Mouse (Mus musculus): ENCODE measurements around the gene Rab40b. TPM values are rescaled to one million over a fixed set of nuclear protein-coding genes. Genes with fewer than 3 reads are reported as not detected.
A peak's percentile ranks its signal among the peaks of the same experiment; 100 is the strongest.

The Rab40b gene
- polyA plus RNA-seq, 1 experiment from 2014 or later: 5.9 TPM

DNA sequence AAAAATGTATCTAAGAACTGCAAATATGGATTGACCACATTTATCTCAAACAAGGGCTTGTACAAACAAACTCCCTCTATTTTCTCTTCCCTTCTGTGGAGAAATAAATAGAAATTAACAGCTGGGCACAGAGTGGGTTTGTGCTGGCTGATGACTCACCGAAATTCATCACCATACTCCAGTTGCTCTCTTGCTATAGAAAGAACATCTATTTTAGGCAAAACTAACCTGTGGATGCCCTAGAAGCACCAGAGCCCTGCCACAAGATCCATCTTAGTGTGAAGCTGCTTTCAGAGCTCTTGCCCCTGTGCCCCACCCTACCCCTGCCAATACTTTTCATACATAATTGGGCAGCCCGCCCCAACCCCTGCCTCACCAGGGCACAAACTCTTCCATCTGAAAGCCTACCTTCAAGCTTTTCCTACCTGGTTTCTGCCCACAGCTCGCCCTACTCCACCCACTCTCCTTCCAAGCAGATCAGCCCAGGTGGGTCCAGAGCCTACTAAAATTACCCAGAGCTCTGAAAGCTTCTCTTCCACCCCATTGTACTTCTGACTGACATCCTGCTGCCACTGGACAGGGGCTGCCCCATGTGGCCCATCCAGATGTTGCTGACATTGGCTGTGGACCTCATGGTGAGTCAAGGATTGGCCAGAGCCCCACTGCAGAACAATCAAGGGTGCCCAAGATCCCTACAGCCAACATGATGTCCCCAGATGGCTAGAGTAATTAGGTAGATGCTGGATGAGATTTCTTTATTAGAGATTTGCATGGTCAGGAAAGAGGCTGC lies 19.5 kb upstream of the Rab40b start:
- ATAC-seq: no peak
- WGBS: 73% methylated on average over 3 of the region's 3 CpGs
- H3K4me1 ChIP-seq (replicated peaks): no peaks in the 10 kb centered on the region

DNA sequence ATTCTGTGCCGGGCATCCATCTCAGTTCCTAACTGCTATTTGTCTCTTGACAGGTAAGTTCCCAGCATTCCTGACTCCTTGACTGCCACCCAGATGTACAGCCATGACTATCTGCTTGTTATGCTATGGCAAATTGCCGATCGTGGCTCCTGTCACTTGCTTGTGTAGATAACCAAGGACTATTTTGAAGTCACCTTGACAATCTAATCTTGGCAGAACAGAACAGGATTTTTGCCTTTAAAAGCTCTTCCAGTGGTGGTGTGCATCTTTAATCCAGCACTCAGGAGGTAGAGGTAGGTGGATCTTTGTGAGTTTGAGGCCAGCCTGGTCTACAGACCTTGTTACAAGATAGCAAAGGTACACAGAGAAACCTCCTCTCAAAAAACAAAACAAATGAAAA lies 4.4 kb upstream of the Rab40b start:
- Histone ChIP-seq H3K4me2 (replicated peaks) (no peak overlapping the region), H3K36me3 (no peaks in the 10 kb centered on the region), H3K27me3 (0 out of 2 replicates have a peak, but pooled peaks cover 4% of the 10 kb centered on the region), H3K9ac (replicated peaks) (no peak overlapping the region), H3K4me1 (replicated peaks) (peaks cover 10% of the 10 kb centered on the region), H3K4me3 (replicated peaks) (no peak overlapping the region), H3K9me3 (no peaks in the 10 kb centered on the region), H3K27ac (no peak overlapping the region)
- ATAC-seq: no peak
- WGBS: 92% methylated on average over 3 of the region's 3 CpGs

More for the DNA sequence above, 19.5 kb upstream of the Rab40b start:
- H3K27me3 ChIP-seq: no peaks in the 10 kb centered on the region
- H3K36me3 ChIP-seq: no peaks in the 10 kb centered on the region
- no peak overlapping the region for H3K4me2 ChIP-seq (replicated peaks)
- no peak overlapping the region for H3K27ac ChIP-seq
- H3K9ac ChIP-seq (replicated peaks): no peak overlapping the region
- no peaks in the 10 kb centered on the region for H3K9me3 ChIP-seq
- no peak overlapping the region for H3K4me3 ChIP-seq (replicated peaks)

DNA sequence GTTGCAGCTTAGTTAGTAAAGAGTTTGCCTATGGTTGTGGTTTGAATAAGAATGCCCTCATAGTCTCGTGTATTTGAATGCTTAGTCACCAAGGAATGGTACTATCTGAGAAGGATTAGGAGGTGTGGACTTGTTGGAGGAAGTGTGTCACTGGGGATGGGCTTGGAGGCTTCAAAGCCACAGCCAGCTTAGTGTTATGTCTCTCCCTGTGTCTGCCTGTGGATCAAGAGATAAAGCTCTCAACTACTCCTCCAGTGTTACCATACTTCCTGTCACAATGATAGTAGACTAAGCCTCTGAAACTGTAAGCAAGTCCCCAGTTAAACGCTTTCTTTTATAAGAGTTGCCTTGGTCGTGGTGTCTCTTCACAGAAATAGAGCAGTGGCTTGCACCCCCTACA lies 2.7 kb upstream of the Rab40b start:
- Histone ChIP-seq H3K4me2 (replicated peaks) (no peak overlapping the region), H3K27ac (no peak overlapping the region), H3K4me3 (replicated peaks) (no peak overlapping the region), H3K9ac (replicated peaks) (no peak overlapping the region), H3K36me3 (no peaks in the 10 kb centered on the region), H3K27me3 (peaks cover 18% of the 10 kb centered on the region), H3K9me3 (no peaks in the 10 kb centered on the region), H3K4me1 (replicated peaks) (peaks cover 16% of the 10 kb centered on the region)
- no peak for ATAC-seq
- 59% methylated on average over 3 of the region's 3 CpGs for WGBS

DNA sequence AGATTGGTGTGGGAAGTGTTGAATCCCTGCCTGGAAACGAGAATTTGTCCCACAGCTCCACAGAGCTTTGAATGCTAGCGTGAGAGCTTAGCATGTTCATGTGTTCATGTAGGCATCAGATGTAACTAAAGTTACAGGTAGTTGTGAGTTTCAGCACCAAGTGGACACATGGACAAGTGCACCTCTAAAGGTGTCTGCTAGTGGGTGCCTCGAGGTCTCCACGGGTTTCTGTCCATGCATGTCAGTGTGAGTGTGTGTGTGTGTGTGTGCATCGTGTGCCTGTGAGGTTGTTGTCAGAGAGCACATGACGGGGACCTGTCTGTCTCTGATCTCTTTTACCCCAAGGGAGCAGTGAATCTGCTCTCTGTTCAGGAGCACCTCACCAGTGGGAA lies 499 bp upstream of the Rab40b start:
- Histone ChIP-seq H3K36me3 (no peaks in the 10 kb centered on the region), H3K4me1 (replicated peaks) (peaks cover 16% of the 10 kb centered on the region), H3K27ac (no peak overlapping the region), H3K9ac (replicated peaks) (no peak overlapping the region), H3K4me3 (replicated peaks) (peak overlapping the region; percentile 69), H3K9me3 (no peaks in the 10 kb centered on the region), H3K27me3 (peaks cover 18% of the 10 kb centered on the region), H3K4me2 (replicated peaks) (peak overlapping the region; percentile 87)
- peak; percentile 51; the same call in 1 of the 2 replicates for ATAC-seq
- 11% methylated on average over 6 of the region's 6 CpGs for WGBS

DNA sequence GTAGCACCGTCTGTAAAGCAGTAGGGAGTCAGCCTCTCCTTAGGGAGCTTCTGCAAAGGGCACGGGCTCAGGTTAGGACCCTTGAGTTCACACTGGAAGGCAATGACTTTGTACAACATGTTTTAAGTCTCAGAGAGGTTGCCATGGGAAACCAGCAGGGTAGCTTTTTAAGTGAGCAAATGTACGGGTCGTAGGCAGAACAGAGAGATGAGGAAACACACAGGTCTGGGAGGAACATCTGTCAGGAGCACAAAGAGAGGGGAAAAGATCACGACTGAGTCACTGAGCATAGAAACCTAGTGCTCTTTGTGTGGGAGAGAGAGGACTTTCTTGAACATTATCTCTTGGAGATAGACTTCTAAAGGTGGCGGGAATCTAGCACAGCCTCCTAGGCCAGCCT lies 7.8 kb downstream of the Rab40b start:
- ATAC-seq: no peak
- H3K4me1 ChIP-seq (replicated peaks): 0 out of 2 replicates have a peak, but pooled peaks cover 3% of the 10 kb centered on the region
- H3K9ac ChIP-seq (replicated peaks): no peak overlapping the region
- H3K4me2 ChIP-seq (replicated peaks): no peak overlapping the region
- no peak overlapping the region for H3K27ac ChIP-seq
- H3K27me3 ChIP-seq: 0 out of 2 replicates have a peak, but pooled peaks cover 3% of the 10 kb centered on the region
- 18% methylated on average over 6 of the region's 6 CpGs for WGBS
- H3K4me3 ChIP-seq (replicated peaks): no peak overlapping the region
- H3K9me3 ChIP-seq: no peaks in the 10 kb centered on the region
- no peaks in the 10 kb centered on the region for H3K36me3 ChIP-seq

DNA sequence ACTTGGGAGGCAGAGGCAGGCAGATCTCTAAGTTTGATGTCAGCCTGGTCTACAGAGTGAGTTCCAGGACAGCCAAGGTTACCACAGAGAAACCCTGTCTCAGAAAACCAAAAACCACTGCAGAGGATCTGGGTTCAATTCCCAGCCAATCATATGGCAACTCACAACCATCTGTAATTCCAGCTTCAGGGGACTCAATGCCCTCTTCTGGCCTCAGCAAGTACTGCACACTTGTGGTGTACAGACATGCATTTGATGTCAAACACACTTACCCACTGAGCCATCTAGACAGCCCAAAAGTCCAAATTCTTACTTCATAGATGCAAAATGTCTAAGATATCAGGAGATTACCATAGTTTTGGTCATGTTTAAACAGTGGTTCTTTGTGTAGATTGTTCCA lies 9.4 kb downstream of the Rab40b start:
- H3K27ac ChIP-seq: no peak overlapping the region
- H3K4me3 ChIP-seq (replicated peaks): no peak overlapping the region
- H3K9me3 ChIP-seq: no peaks in the 10 kb centered on the region
- H3K27me3 ChIP-seq: 0 out of 2 replicates have a peak, but pooled peaks cover 3% of the 10 kb centered on the region
- no peak overlapping the region for H3K9ac ChIP-seq (replicated peaks)
- H3K36me3 ChIP-seq: no peaks in the 10 kb centered on the region
- 0 out of 2 replicates have a peak, but pooled peaks cover 3% of the 10 kb centered on the region for H3K4me1 ChIP-seq (replicated peaks)
- no peak for ATAC-seq
- no peak overlapping the region for H3K4me2 ChIP-seq (replicated peaks)

DNA sequence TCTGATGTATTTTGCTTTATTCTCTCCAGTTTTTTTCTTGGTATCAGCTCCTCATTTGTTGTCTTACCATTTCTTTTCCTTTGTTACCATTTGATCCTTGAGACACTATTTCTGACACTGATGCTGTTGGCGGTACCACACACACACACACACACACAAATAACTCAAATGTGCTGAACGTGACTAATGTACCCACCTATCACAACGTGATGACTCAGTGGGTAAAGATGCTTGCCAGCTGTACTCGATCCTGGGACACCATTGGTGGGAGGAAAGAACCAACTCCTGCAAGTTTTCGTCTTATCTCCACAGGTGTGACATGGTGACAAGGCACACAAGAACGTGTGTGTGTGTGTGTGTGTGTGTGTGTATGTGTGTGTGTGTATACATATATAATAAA lies 14.7 kb downstream of the Rab40b start:
- Histone ChIP-seq H3K4me1 (replicated peaks) (no peaks in the 10 kb centered on the region), H3K27me3 (0 out of 2 replicates have a peak, but pooled peaks cover 3% of the 10 kb centered on the region), H3K4me2 (replicated peaks) (no peak overlapping the region), H3K36me3 (no peaks in the 10 kb centered on the region), H3K4me3 (replicated peaks) (no peak overlapping the region), H3K9ac (replicated peaks) (no peak overlapping the region), H3K27ac (no peak overlapping the region), H3K9me3 (no peaks in the 10 kb centered on the region)
- WGBS: 71% methylated on average over 6 of the region's 6 CpGs
- no peak for ATAC-seq

DNA sequence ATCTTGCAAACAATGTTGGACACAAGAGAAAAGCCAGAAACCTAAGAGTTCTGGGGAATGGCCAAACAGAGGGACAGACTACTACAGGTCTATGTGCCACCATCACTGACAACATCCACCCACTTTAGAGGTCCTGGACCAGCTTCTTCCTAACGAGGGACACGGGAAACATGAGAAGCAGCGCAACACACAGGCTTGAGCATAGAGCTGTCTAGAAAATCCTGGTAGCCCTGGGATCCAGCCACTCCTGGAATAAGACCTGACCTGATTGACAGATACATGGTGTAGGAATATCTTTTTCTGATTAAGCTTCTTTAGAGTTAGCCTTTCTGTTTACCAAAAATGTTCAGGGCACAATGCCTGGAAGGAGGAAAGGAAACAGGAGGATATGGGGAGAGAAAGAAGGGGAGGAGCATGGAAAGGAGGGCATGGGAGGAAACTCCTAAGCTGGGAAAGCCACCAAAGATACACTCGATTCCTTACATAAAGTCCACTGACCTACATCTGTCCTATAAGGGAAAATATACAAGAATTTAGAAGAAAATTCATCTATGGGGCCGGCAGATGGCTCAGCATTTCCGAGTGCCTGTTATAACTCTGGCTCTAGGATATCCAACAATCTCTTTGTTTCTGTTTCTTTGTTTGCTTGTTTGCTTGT lies 17.6 kb downstream of the Rab40b start:
- Histone ChIP-seq H3K4me3 (replicated peaks) (no peak overlapping the region), H3K9ac (replicated peaks) (no peak overlapping the region), H3K27ac (no peak overlapping the region), H3K4me1 (replicated peaks) (no peaks in the 10 kb centered on the region), H3K36me3 (no peaks in the 10 kb centered on the region), H3K27me3 (no peaks in the 10 kb centered on the region), H3K9me3 (no peaks in the 10 kb centered on the region), H3K4me2 (replicated peaks) (no peak overlapping the region)
- ATAC-seq: no peak
- WGBS: 83% methylated on average over 6 of the region's 6 CpGs

DNA sequence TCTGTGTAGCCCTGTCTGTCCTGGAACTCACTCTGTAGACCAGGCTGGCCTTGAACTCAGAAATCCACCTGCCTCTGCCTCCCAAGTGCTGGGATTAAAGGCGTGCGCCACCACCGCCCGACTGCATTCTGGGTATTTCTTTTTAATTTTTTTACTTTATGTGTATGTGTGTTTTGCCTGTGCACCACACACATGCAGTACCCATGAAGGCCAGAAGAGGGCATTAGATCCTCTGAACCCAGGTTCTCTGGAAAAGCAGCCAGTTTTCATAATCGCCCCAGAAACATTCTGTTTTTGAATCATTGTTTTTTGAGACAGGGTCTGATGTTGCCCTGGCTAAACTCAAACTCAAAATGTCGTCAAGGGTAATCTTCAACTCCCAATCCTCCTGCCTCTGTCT lies 18.4 kb downstream of the Rab40b start:
- H3K27ac ChIP-seq: no peak overlapping the region
- no peaks in the 10 kb centered on the region for H3K4me1 ChIP-seq (replicated peaks)
- no peaks in the 10 kb centered on the region for H3K36me3 ChIP-seq
- no peak overlapping the region for H3K4me2 ChIP-seq (replicated peaks)
- H3K27me3 ChIP-seq: no peaks in the 10 kb centered on the region
- H3K4me3 ChIP-seq (replicated peaks): no peak overlapping the region
- ATAC-seq: no peak
- 58% methylated on average over 6 of the region's 6 CpGs for WGBS
- no peak overlapping the region for H3K9ac ChIP-seq (replicated peaks)
- H3K9me3 ChIP-seq: no peaks in the 10 kb centered on the region

DNA sequence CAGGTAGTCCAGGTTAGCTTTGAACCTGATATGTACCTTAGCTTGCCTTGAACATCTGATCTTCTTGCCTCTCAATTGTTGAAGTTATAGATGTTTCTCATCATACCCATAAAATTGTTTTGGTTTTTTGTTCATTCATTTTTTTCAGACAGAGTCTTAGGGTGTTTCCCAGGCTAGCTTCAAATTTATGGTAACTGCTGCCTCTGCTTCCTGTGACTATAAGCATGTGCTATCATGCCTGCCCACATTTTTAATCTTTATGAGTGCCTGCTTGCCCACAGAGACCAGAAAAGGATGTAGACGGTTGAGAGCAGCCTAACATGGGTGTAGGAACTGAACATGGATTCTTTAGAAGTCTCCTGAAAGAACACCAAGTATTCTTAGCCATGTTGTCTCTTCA lies 19.3 kb downstream of the Rab40b start:
- H3K4me2 ChIP-seq (replicated peaks): no peak overlapping the region
- H3K9ac ChIP-seq (replicated peaks): no peak overlapping the region
- no peaks in the 10 kb centered on the region for H3K9me3 ChIP-seq
- H3K36me3 ChIP-seq: no peaks in the 10 kb centered on the region
- H3K4me1 ChIP-seq (replicated peaks): no peaks in the 10 kb centered on the region
- ATAC-seq: no peak
- no peak overlapping the region for H3K4me3 ChIP-seq (replicated peaks)
- WGBS: 80% methylated on average over 1 of the region's 1 CpGs
- no peak overlapping the region for H3K27ac ChIP-seq
- H3K27me3 ChIP-seq: no peaks in the 10 kb centered on the region

DNA sequence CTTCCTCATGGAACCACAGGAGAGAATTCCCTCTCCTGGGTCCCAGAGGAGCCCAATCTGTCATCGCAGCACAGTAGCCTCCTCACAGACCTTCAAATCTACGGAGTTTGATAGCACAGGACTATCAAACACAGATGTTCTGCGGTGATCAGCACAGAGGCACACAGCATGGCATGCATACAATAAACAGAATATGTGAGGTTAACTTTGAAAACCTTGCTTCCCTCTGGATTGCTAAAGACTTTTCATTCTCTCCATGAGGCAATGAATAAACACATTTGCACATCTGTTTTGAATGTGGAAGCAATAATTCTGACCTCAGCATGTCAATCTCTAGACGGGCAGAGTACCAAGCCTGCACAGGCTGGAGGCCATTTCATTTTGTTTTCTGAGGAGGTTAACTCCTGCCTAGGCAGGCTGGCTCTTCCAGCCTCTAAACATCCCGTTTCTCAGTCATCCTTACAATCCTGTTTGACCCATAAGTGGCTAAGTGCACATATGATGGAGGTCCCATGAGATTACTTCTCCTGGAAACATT lies 20.8 kb downstream of the Rab40b start:
- 71% methylated on average over 5 of the region's 5 CpGs for WGBS
- no peaks in the 10 kb centered on the region for H3K36me3 ChIP-seq
- no peak overlapping the region for H3K4me3 ChIP-seq (replicated peaks)
- no peak overlapping the region for H3K9ac ChIP-seq (replicated peaks)
- no peak overlapping the region for H3K4me2 ChIP-seq (replicated peaks)
- no peaks in the 10 kb centered on the region for H3K27me3 ChIP-seq
- H3K9me3 ChIP-seq: no peaks in the 10 kb centered on the region
- H3K27ac ChIP-seq: no peak overlapping the region
- no peaks in the 10 kb centered on the region for H3K4me1 ChIP-seq (replicated peaks)
- ATAC-seq: no peak

DNA sequence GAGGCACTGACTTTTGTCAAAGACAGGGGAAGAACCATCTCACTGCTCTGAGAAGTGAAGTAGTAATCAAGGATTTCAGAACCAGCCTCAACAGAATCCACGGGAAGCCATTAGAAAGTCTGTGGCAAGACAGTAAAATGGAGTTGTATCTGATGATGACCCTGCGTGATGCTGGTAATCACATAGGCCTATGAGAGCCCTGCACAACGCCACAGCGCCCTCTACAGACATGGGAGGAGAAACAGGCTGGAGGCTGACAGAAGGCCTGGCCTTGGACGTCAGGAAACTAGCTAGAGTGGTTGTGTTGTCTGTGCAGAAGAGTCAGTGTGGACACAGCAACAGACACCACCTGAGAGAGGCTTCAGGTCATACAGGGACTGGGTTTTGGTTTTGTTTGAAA lies 25.8 kb downstream of the Rab40b start:
- Histone ChIP-seq H3K4me3 (replicated peaks) (no peak overlapping the region), H3K9ac (replicated peaks) (no peak overlapping the region), H3K4me1 (replicated peaks) (no peaks in the 10 kb centered on the region), H3K9me3 (no peaks in the 10 kb centered on the region), H3K27me3 (no peaks in the 10 kb centered on the region), H3K27ac (no peak overlapping the region), H3K36me3 (no peaks in the 10 kb centered on the region), H3K4me2 (replicated peaks) (no peak overlapping the region)
- 34% methylated on average over 5 of the region's 5 CpGs for WGBS
- ATAC-seq: no peak

Measured in midbrain, embryonic 13.5 days (tissue).